Mouse (Mus musculus) midbrain, embryonic 12.5 days (tissue): ENCODE results near the gene Galnt14. TPM values are rescaled to one million over a fixed set of nuclear protein-coding genes. Genes with fewer than 3 reads are reported as not detected.

Source experiments
- ATAC-seq: fragments of 200-750 bp; cut with Nextera tagmentation; 2 replicates; pipeline ENCODE4 v1.8.0; 2017; ENCODE audit warnings: low read depth, moderate TSS enrichment, moderate library complexity; ENCODE audit not compliant: low FRiP score
- H3K27ac ChIP-seq: fragments of 300-500 bp; sonication (generic); replicated peaks from 2 replicates; pipeline ENCODE4 v1.5.1; 2016; ENCODE audit warnings: mild to moderate bottlenecking
- H3K27me3 ChIP-seq: fragments of 300-500 bp; sonication (generic); 2 replicates; pipeline ENCODE4 v1.6.1; 2016; ENCODE audit warnings: mild to moderate bottlenecking
- H3K36me3 ChIP-seq: fragments of 300-500 bp; sonication (generic); 2 replicates; pipeline ENCODE4 v1.6.1; 2016
- H3K4me1 ChIP-seq: fragments of 300-500 bp; sonication (generic); 2 replicates; pipeline ENCODE4 v1.6.1; 2016
- H3K4me2 ChIP-seq: fragments of 300-500 bp; sonication (generic); replicated peaks from 2 replicates; pipeline ENCODE4 v1.6.1; 2016; ENCODE audit warnings: mild to moderate bottlenecking, moderate library complexity
- H3K4me3 ChIP-seq: fragments of 300-500 bp; sonication (generic); 2 replicates; pipeline ENCODE4 v1.5.1; 2016; ENCODE audit warnings: mild to moderate bottlenecking
- H3K9ac ChIP-seq: fragments of 300-500 bp; sonication (generic); replicated peaks from 2 replicates; pipeline ENCODE4 v1.6.1; 2016; ENCODE audit warnings: mild to moderate bottlenecking, moderate library complexity
- H3K9me3 ChIP-seq: fragments of 300-500 bp; sonication (generic); 2 replicates; pipeline ENCODE4 v1.6.1; 2016; ENCODE audit warnings: mild to moderate bottlenecking
- WGBS: fragments of 180-500 bp; shearing (Covaris S2); methylation state at CpG from one replicate; pipeline ENCODE4 v1.1.7; 2016; 5-methylcytosine and 5-hydroxymethylcytosine counted together
- polyA plus RNA-seq: library from polyadenylated mRNA; unstranded; fragments of >200 nt; fragmentation: Nextera tagmentation; extraction: Ambion mirVana; gene quantifications from 2 replicates; pipeline ENCODE4 v1.2.1, GENCODE M21; 2016

The Galnt14 gene
- polyA plus RNA-seq, 1 experiment from 2014 or later, result 6.8 TPM

DNA sequence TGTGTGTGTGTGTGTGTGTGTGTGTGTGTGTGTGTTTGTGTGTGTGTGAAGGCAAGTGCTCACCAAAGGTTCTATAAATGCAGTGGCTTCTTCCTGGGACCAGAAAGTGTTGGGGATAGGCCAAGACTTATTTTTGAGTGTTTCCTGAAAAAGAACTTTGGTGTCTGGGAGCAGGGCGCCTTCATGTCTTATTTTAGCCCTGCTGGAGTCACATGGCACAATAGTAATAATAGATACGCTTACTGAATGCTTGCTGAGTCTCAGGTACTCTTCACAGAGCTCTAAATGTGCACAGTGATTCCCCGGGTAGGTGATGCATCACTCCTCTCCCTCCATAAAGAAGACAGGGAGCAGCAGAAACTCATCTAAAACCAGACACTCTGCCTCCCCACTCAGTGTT is 153.2 kb downstream of the Galnt14 start:
- no peaks in the 10 kb centered on the region for H3K36me3 ChIP-seq
- H3K27me3 ChIP-seq, result no peaks in the 10 kb centered on the region
- H3K4me1 ChIP-seq, result no peaks in the 10 kb centered on the region
- 86% methylated on average over 3 of the region's 3 CpGs for WGBS
- H3K9ac ChIP-seq, result no peak overlapping the region
- H3K4me2 ChIP-seq, result no peak overlapping the region
- no peaks in the 10 kb centered on the region for H3K9me3 ChIP-seq
- H3K4me3 ChIP-seq, result no peak overlapping the region
- ATAC-seq, result no peak
- no peak overlapping the region for H3K27ac ChIP-seq

DNA sequence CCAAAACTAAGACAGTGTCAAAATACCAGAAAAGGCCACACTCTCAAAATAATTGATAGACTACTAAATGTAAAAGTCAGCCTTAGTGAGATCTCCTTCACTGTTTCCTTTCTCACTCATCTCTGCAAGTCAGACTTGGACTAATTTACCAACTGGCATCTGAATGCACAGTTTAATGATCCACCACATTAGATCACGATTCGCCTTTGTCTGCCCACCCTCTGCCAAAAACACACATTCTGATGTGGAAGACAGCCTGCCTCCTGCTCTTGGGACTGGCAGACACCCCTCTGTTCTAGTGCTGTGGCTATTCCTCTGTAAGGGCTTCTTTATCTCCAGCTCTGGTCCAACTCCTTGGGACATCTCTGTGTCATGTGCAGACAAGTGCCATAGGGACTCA is 153.8 kb downstream of the Galnt14 start:
- Histone ChIP-seq H3K27me3 (no peaks in the 10 kb centered on the region), H3K9me3 (no peaks in the 10 kb centered on the region), H3K4me3 (no peak overlapping the region), H3K4me1 (no peaks in the 10 kb centered on the region), H3K36me3 (no peaks in the 10 kb centered on the region), H3K4me2 (no peak overlapping the region), H3K9ac (no peak overlapping the region), H3K27ac (no peak overlapping the region)
- WGBS, result 88% methylated on average over 2 of the region's 2 CpGs
- no peak for ATAC-seq

DNA sequence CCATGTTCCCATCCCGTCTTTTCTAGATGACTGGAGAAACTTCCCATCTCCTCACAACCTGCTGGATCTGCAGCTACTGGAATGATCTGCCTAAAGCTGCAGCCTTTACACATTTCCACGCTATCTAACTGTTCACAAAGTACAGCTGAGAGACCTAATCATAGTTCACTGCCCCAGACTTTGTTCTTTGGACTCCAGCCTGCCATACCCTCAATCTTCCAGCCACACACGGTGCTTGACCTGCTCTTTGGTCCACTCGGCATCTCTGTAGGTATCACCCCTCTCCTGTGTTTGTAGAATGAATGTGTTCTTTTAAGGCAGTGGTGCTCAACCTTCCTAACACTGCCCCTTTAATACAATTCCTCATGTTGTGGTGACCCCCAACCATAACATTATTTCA is 155.6 kb downstream of the Galnt14 start:
- Histone ChIP-seq H3K4me2 (no peak overlapping the region), H3K4me1 (no peaks in the 10 kb centered on the region), H3K9ac (no peak overlapping the region), H3K4me3 (no peak overlapping the region), H3K27me3 (no peaks in the 10 kb centered on the region), H3K36me3 (no peaks in the 10 kb centered on the region), H3K27ac (no peak overlapping the region), H3K9me3 (no peaks in the 10 kb centered on the region)
- ATAC-seq, result no peak
- 91% methylated on average over 4 of the region's 4 CpGs for WGBS

DNA sequence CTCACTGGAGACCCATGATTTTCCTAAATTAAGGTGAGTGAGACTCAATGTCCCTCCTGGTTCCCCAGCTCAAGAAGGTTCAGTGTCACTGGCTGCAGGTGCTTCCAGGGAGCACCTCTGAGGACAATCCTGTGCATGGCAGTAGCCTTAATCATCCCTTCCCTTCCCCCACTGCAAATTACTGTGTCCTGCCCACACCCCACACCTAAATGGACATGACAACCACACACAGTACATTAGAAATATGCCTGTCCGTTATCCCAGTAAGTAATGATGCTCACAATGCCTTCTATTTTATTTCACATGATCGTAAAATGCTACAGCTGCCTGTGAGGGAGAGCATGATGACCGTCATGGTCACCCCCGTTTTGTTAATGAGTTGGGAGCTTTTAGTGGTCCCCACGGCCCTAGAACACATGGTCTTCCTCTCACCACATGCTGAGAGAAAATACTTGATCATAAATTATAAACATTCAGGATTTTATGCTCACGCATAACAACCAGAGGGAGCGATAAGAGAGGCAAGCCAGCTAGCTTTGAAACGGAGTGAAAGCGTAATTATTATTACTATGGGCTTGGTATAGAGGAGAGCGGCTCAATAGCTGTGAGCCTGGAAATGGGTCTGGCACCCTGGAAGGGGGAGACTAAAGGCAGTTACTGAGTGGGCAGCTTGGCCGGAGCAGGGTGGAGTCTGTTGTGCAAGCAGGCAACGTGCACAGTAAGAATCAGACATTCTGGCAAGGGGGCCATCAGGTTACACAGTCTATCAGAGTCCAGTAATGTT is 161.3 kb downstream of the Galnt14 start:
- no peak overlapping the region for H3K9ac ChIP-seq
- no peak for ATAC-seq
- no peaks in the 10 kb centered on the region for H3K27me3 ChIP-seq
- 73% methylated on average over 12 of the region's 12 CpGs for WGBS
- no peaks in the 10 kb centered on the region for H3K36me3 ChIP-seq
- no peak overlapping the region for H3K4me2 ChIP-seq
- H3K9me3 ChIP-seq, result no peaks in the 10 kb centered on the region
- no peak overlapping the region for H3K4me3 ChIP-seq
- 0 out of 2 replicates have a peak overlapping the region, but pooled peaks have one; percentile 27 for H3K27ac ChIP-seq
- H3K4me1 ChIP-seq, result peaks cover 4% of the 10 kb centered on the region; the same call in 1 of the 2 replicates

DNA sequence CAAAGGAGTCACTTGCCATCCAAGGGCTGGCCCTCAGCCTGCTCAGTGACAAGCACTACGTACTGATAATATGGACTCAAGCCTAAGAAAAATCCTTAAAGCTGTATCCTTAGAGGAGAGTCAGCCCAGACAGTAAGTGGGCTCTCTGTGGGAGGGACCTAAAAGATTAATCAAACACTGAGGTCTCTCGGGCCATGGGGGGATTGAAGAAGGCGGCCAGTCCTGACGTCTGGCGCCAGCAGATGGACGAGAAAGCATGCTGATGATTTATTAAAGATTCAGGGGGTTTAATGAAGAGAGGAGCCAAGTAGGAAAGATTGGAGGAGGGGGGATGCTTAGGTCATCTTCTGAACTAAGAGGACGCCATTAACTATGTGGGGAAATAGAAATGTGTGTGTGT is 162.1 kb downstream of the Galnt14 start:
- Histone ChIP-seq H3K27ac (0 out of 2 replicates have a peak overlapping the region, but pooled peaks have one; percentile 27), H3K9me3 (no peaks in the 10 kb centered on the region), H3K4me2 (no peak overlapping the region), H3K4me1 (peaks cover 4% of the 10 kb centered on the region; the same call in 1 of the 2 replicates), H3K27me3 (no peaks in the 10 kb centered on the region), H3K9ac (no peak overlapping the region), H3K36me3 (no peaks in the 10 kb centered on the region), H3K4me3 (no peak overlapping the region)
- peak; percentile 63 for ATAC-seq
- WGBS, result 47% methylated on average over 7 of the region's 7 CpGs

DNA sequence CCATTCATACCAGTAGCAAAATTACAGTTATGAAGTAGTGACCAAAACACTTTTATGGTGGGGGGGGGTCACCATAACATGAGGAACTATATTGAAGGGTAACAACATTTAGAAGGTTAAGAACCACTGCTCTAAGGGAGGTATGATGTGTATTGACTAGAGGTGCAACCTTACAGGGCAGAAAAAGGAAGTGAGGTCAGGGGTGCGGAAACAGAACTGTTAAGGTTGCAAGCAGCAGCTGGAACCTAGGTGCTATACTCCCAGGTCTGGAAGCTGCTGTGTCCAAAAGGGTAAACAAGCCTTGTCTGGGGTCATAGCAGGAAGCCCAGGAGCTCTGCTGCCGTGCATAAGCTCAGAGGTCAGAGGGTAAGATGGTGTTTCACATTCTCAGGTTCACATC is 162.8 kb downstream of the Galnt14 start:
- Histone ChIP-seq H3K4me1 (peaks cover 4% of the 10 kb centered on the region; the same call in 1 of the 2 replicates), H3K4me2 (no peak overlapping the region), H3K9me3 (no peaks in the 10 kb centered on the region), H3K27ac (0 out of 2 replicates have a peak overlapping the region, but pooled peaks have one; percentile 17), H3K4me3 (no peak overlapping the region), H3K9ac (no peak overlapping the region), H3K36me3 (no peaks in the 10 kb centered on the region), H3K27me3 (no peaks in the 10 kb centered on the region)
- 0 out of 2 replicates have a peak, but pooled peaks have one; percentile 12 for ATAC-seq
- 71% methylated on average over 2 of the region's 2 CpGs for WGBS

DNA sequence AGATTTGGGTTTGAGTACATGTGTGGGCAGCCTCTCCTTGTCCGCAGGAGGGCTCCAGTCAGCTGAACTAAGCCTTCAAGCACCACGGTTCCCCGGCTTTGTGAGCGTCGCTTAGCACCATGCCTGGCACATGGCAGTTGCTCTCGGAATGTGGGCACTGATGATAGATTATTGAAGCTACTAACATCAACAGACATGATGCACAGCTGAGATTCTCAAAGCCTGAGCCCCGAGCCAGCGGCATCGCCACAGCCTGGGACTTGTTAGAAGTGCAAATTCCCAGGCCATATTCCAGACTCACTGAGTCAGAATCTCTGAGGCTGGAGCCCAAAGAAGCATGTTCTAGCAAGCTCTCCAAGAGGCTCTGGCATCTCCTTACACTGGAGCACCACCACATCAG is 168.3 kb downstream of the Galnt14 start:
- Histone ChIP-seq H3K4me3 (no peak overlapping the region), H3K9me3 (no peaks in the 10 kb centered on the region), H3K4me2 (no peak overlapping the region), H3K27me3 (no peaks in the 10 kb centered on the region), H3K9ac (no peak overlapping the region), H3K4me1 (peaks cover 19% of the 10 kb centered on the region; the same call in 1 of the 2 replicates), H3K27ac (peak overlapping the region; percentile 67), H3K36me3 (no peaks in the 10 kb centered on the region)
- WGBS, result 88% methylated on average over 9 of the region's 9 CpGs
- ATAC-seq, result no peak

DNA sequence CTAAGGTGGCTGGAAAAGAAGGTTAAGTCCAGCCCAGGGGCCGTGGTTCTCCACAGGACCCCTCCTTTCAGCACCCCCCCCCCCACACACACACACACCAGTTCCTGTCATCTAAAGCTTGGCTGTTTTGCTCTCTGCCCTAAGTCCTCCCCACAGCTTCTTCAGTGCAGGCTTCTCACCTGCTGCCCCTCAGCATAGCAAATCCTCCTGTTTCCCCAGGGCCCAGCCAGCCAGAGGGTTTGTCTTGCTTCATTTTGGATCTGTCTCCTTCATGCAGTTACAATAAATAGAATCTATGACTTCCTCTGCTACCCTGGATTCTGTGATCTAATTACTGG is 169.1 kb downstream of the Galnt14 start:
- ATAC-seq, result 0 out of 2 replicates have a peak, but pooled peaks have one; percentile 4
- Histone ChIP-seq H3K4me3 (no peak overlapping the region), H3K36me3 (no peaks in the 10 kb centered on the region), H3K9ac (no peak overlapping the region), H3K4me2 (no peak overlapping the region), H3K9me3 (no peaks in the 10 kb centered on the region), H3K4me1 (peaks cover 19% of the 10 kb centered on the region; the same call in 1 of the 2 replicates), H3K27me3 (no peaks in the 10 kb centered on the region), H3K27ac (peak overlapping the region; percentile 67)
- 33% methylated on average over 1 of the region's 1 CpGs for WGBS

DNA sequence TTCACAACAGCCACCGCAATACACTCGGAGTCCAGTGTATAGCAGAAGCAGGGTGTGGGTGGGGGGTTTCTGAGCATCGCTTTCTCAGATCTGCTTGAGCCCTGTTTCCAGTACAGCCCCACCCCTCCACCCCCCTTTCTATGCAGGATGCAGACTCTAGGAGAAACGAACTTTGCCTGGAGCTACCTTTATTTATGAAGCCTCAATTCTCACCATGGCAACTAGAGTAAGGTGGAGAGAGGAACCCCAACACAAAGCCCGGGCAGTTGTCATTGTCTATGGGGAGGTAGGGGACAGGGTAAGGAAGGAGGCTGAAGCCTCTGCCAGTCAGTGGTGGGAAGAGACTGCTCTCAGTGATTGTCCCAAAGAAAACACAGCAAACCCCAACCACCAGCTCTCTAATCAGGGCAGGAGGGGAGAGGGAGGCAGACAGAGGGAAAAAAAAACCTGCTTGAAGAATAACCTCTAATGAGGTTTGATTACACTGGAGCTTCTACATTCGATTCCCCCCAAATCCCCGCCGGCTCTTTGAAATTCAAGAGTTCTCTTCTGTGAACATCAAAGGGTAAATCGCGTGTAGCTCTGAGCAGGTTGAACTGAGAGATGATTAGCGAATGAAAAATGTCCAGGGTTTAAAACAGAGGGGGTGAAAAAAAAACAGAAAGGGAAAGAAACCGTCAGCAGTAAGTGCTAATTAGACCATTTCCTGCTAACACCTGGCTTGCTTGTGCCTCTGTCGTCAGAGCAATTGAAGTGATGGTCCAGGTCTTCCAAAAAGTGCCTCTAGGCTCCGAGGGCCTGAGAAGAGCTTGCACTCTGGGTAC is 169.6 kb downstream of the Galnt14 start:
- H3K4me3 ChIP-seq, result no peak overlapping the region
- no peak overlapping the region for H3K4me2 ChIP-seq
- H3K9me3 ChIP-seq, result no peaks in the 10 kb centered on the region
- no peak overlapping the region for H3K9ac ChIP-seq
- WGBS, result 42% methylated on average over 14 of the region's 14 CpGs
- H3K27ac ChIP-seq, result peak overlapping the region; percentile 67
- no peaks in the 10 kb centered on the region for H3K27me3 ChIP-seq
- no peaks in the 10 kb centered on the region for H3K36me3 ChIP-seq
- peak; percentile 72 for ATAC-seq
- peaks cover 19% of the 10 kb centered on the region; the same call in 1 of the 2 replicates for H3K4me1 ChIP-seq

DNA sequence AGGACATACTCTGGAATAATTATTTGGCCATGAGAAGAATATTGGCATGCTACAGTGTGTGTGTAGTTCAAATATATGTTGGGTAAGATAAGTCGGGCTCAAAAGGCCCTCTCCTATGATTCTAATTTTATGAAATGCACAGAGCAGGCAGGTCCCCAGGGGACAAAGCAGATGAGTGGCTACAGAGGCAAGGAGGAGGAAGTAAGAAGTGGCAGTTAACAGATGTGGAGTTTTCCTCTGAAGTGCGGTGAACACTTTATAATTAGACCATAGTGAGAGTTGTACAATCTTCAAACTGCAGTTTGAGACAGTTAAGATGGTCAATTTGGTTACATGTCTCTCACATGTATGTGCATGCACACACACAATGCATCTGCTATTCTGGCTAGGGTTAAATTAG is 178.4 kb downstream of the Galnt14 start:
- Histone ChIP-seq H3K4me1 (no peaks in the 10 kb centered on the region), H3K9ac (no peak overlapping the region), H3K9me3 (no peaks in the 10 kb centered on the region), H3K4me2 (no peak overlapping the region), H3K27ac (no peak overlapping the region), H3K36me3 (no peaks in the 10 kb centered on the region), H3K4me3 (no peak overlapping the region), H3K27me3 (no peaks in the 10 kb centered on the region)
- 90% methylated on average over 2 of the region's 2 CpGs for WGBS
- no peak for ATAC-seq

DNA sequence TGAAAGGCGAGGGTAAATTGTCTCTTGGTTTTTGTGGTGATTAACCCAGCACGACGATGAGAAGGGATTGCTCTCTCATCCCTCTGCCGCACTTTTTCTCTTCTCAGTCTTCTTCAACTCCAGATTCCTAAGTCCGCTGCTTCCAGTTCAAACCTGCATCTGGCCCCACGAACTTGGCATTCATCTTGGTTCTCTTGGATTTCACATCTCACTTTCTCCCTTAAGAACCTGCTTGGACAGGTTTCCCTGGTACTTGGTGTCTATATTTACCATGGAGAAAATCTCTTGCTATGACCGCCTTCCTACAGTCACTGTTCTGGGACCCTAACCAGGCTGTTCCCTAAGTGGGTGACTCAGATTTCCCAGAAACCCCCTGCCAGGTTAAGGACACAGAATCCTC is 188.1 kb downstream of the Galnt14 start:
- no peaks in the 10 kb centered on the region for H3K36me3 ChIP-seq
- H3K27me3 ChIP-seq, result no peaks in the 10 kb centered on the region
- no peak overlapping the region for H3K27ac ChIP-seq
- H3K9ac ChIP-seq, result no peak overlapping the region
- no peak overlapping the region for H3K4me2 ChIP-seq
- 0 out of 2 replicates have a peak, but pooled peaks cover 3% of the 10 kb centered on the region for H3K4me1 ChIP-seq
- H3K9me3 ChIP-seq, result no peaks in the 10 kb centered on the region
- no peak for ATAC-seq
- 89% methylated on average over 7 of the region's 7 CpGs for WGBS
- H3K4me3 ChIP-seq, result no peak overlapping the region

DNA sequence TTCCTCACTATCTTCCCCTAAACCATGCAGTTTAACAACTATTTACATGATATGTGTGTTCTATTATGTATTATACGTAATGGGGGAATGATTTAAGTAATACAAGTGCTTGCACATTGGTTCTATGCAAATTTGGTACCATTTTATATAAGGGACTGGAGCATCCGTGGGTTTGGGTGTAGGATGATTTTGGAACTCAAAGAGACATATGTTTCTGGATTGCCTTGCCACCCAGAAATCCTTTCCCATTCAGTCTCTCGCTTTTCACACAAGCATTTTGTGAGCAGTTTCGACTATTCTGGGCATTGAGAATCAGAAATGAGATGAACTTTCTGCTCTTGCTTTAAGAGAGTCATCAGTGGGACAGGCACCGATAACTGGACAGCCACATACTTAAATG is 190.9 kb downstream of the Galnt14 start:
- no peak overlapping the region for H3K27ac ChIP-seq
- 83% methylated on average over 5 of the region's 5 CpGs for WGBS
- no peaks in the 10 kb centered on the region for H3K9me3 ChIP-seq
- no peak overlapping the region for H3K4me3 ChIP-seq
- H3K9ac ChIP-seq, result no peak overlapping the region
- 0 out of 2 replicates have a peak, but pooled peaks cover 3% of the 10 kb centered on the region for H3K4me1 ChIP-seq
- no peak for ATAC-seq
- H3K36me3 ChIP-seq, result no peaks in the 10 kb centered on the region
- H3K27me3 ChIP-seq, result no peaks in the 10 kb centered on the region
- no peak overlapping the region for H3K4me2 ChIP-seq
